Mouse (Mus musculus) skeletal muscle tissue, postnatal 0 days (tissue): ENCODE results near the gene Gm6309. TPM values are rescaled to one million over a fixed set of nuclear protein-coding genes. Genes with fewer than 3 reads are reported as not detected.

ENCODE experiments used
- polyA plus RNA-seq: library from polyadenylated mRNA; unstranded; fragments of >200 nt; fragmentation: Nextera tagmentation; extraction: Ambion mirVana; gene quantifications from 2 replicates; pipeline ENCODE4 v1.2.1, GENCODE M21; 2015

Gene Gm6309
- polyA plus RNA-seq = not detected in 2 replicates

DNA sequence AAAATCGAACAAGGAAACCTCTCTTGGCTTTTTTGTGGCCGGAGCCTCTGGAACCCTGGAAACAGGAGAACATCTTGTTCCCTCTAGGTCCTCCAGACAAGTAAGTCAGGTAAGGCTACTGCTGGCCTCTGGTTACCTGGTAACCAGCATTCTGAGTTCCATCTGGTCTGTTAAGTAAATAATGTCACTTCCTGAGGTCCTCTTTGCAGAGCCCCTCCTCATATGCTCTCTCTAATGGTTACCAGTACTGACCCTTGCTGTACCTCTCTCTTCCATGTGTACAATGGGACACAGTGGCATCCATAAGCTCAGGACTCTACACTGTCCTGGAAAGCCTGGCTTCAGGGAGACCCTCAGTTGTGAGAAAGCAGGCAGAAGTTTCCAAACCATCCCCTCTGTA lies at the start of gene Gm6309:
Gene Gm6309, minus strand, starts transcription at position 101 of the 400 bp plus-strand sequence.

DNA sequence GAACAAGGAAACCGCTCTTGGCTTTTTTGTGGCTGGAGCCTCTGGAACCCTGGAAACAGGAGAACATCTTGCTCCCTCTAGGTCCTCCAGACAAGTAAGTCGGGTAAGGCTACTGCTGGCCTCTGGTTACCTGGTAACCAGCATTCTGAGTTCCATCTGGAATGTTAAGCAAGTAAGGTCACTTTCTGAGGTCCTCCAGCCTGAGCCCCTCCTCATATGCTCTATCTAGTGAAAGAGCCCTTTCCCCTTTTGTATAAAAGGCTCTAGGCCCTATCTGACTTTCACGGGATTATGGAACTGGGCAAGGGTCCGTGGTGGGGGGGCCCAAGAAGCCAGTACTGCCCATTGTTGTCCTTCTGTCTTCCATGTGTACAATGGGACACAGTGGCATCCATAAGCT lies 14.7 kb upstream of the Gm6309 start, which contains the start of gene 1700001J03Rik:
Gene 1700001J03Rik, minus strand, starts transcription at position 101 of the 400 bp plus-strand sequence.

DNA sequence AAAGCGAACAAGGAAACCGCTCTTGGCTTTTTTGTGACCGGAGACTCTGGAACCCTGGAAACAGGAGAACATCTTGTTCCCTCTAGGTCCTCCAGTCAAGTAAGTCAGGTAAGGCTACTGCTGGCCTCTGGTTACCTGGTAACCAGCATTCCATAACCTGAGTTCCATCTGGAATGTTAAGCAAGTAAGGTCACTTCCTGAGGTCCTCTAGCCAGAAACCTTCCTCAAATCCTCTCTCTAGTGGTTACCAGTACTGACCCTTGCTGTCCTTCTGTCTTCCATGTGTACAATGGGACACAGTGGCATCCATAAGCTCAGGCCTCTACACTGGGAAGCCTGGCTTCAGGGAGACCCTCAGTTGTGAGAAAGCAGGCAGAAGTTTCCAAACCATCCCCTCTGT lies 10.1 kb downstream of the Gm6309 start, which contains the start of gene Gm5565:
Gene Gm5565, minus strand, starts transcription at position 101 of the 400 bp plus-strand sequence.

Other genes with a start within 250 kb of the Gm6309 start
- 0.23 and 0.35 TPM in 2 replicates for gene Cyp3a25, start 161.1 kb downstream of the Gm6309 start, polyA plus RNA-seq
- gene Cyp3a59, start 91.5 kb downstream of the Gm6309 start, polyA plus RNA-seq = not detected in 2 replicates
- not detected in 2 replicates for gene Gm5565, start 10.2 kb downstream of the Gm6309 start, polyA plus RNA-seq
- 0.17 TPM in 1 of 2 replicates, not detected in the other for gene 1700001J03Rik, start 14.6 kb upstream of the Gm6309 start, polyA plus RNA-seq
- 45.1 and 47.4 TPM in 2 replicates for gene Rnf6, start 50.8 kb upstream of the Gm6309 start, polyA plus RNA-seq
- gene Cdk8, start 60.5 kb upstream of the Gm6309 start, polyA plus RNA-seq = 12.8 and 13.2 TPM in 2 replicates
- gene Wasf3, start 214.3 kb upstream of the Gm6309 start, polyA plus RNA-seq = 0.23 and 0.32 TPM in 2 replicates